Mouse (Mus musculus) thymus, postnatal 0 days (tissue): ENCODE measurements around the gene Fkbp8. TPM values are rescaled to one million over a fixed set of nuclear protein-coding genes. Genes with fewer than 3 reads are reported as not detected.
A peak's percentile ranks its signal among the peaks of the same experiment; 100 is the strongest.

Experiments used
- DNase-seq: peaks from one replicate; pipeline ENCODE4 v3.0.0-alpha.2; 2015; ENCODE audit warnings: low spot score
- polyA plus RNA-seq: library from polyadenylated mRNA; unstranded; fragments of >200 nt; fragmentation: Nextera tagmentation; extraction: Ambion mirVana; gene quantifications from 2 replicates; pipeline ENCODE4 v1.2.1, GENCODE M21; 2015

Fkbp8 gene
- polyA plus RNA-seq, 1 experiment from 2014 or later, result 319 TPM

GRCm38 (mm10) chr8:70555079-70555747, 27.7 kb downstream of the Fkbp8 start:
- peak; percentile 61 for DNase-seq

- peak; percentile 74 for DNase-seq
Observed at GRCm38 (mm10) chr8:70558334-70558733, 30.8 kb downstream of the Fkbp8 start.

DNA sequence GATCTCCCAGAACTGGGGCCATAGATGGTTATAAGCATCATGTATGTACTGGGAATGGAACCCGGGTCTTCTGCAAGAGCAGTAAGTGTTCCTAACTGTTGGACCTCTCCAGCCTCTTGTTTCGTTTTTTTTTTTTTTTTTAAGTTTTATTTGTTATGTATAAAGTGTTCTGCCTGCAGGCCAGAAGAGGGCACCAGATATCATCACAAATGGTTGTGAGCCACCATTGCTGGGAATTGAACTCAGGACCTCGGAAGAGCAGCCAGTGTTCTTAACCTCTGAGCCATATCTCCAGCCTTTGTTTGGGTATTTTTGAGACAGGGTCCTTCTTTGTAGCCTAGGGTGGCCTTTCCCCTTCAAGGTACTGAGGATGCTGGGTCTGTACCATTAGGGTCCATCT, 31.5 kb downstream of the Fkbp8 start:
- DNase-seq, result peak; percentile 42

- peak; percentile 73 for DNase-seq
Observed at GRCm38 (mm10) chr8:70560096-70560495, 32.6 kb downstream of the Fkbp8 start.

GRCm38 (mm10) chr8:70560564-70560963, 33.0 kb downstream of the Fkbp8 start:
- no peak for DNase-seq

DNA sequence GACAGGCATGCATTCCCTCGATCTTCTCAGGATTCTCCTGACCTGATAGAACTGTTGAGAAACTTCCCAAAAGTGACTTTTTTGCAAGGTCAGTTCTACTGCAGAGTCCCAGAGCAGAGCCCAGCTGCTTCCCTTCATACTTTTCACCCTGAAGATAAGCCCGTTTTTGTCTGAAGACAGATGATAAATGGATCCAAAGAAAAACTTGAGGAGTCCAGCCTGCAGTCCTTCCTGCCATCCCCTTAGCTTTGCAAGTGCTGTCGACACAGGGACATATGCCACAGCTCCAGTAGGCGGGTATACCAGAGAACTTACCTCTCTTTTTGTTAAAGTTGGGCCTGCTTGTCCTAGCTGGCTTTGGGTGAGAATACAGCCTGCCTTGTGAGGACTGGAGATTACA, 33.8 kb downstream of the Fkbp8 start:
- DNase-seq, result no peak

- no peak for DNase-seq
Observed at GRCm38 (mm10) chr8:70561809-70562535, 34.4 kb downstream of the Fkbp8 start.

DNA sequence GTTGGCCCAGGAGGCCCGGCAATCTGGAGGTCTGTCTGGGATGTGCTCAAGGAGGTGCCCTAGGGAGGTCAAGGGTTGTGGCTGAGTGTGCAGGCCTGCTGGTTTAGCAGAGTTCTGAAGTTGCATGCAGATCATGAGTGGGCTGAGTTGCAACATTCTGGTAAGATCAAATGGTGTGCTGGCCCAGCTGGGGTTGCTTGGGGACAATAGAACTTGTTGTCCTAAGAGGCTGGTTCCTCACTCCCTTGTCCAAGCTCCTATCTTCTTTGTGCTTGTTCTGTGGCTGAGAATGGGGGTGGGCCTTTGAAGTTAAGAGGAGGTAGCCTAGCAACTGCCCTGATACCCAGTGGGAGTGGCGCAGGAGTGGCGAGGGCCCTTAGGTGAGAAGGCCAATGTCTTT, 35.3 kb downstream of the Fkbp8 start:
- no peak for DNase-seq

GRCm38 (mm10) chr8:70563763-70564387, 36.4 kb downstream of the Fkbp8 start:
- no peak for DNase-seq

DNA sequence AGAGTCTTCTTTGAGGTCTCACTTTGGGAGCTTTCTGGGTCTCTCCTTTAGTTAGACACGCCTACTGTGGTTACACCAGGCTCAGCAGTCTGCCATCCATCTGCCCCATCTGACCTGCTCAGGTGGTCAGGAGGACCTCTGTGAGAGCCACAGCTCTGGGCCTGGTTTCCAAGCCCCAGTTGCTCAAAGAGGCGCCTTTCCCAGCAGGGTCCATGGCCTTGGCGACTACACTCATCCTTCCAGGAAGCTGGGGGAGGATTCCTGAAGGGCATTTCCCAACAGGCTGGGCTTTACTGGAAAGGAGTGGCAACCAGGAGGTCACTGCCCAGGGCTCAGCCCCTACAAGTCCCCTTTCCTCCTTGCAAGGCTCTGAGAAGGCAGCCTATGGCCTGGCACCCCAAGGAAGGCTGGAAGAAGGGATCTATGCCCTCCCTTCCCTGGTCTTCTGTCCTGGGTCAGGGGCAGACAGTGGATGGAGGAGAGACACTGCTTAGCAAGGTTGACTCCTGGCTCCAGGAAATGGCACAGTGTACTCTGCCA, 37.2 kb downstream of the Fkbp8 start:
- peak; percentile 24 for DNase-seq

- DNase-seq, result peak; percentile 55
Observed at GRCm38 (mm10) chr8:70565561-70565960, 38.0 kb downstream of the Fkbp8 start.

DNA sequence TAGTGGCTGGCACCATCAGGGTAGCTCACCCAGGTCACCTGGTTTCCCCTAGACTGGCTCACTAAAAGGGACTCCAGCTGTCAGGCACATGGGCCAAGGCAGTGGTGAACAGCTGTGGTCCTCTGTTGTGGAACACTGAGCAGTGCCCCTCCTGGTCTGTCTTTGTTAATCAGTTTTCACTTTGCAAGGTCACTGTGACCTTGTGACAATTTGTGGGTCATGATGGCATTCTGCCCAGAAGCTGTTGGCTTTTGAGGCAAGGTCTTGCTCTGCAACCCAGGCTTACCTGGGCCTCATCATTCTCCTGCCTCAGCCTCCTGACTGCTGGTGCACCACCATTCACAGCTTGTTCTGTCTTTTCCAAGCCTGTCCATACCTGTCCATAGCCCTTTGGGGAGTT, 42.8 kb downstream of the Fkbp8 start:
- DNase-seq, result no peak

DNA sequence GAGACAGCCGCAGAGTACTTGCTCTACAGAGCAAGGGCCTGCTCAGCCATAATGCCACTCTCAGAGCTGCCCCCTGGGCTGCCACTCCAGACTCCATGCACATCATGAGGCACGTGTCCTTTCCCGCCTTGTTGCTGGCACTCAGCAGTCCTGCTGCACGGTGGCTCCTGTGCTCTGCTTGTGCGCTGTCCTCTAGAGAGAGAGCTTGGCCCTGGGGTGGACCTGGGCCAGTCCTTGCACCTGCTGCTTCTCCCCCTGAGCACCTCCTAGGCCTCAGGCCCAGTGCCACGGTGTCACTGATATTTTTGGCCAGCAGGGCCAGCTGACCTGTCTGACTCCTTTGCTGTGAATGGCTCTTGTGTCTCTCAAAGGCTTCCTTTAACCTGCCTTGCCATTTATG, 43.5 kb downstream of the Fkbp8 start:
- DNase-seq, result no peak

DNA sequence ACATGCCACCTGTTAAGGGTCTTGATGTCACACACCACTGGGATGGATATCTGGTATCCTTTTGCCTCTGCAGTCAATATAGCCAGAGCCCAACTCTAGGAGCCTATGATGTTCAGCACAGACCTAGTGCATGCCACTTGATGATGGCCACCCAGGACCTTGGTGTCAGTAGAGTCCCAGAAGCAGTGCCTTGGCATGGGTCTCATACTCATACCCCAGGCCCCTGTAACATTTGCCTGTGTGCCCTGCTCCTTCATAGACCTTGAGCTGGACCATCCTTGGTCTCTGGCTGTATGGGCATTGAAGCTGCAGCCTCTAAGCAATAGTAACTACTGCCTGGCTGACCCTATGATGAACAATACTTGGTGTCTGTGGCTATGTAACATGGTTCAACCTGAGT, 46.8 kb downstream of the Fkbp8 start:
- DNase-seq, result no peak

- DNase-seq, result no peak
Observed at GRCm38 (mm10) chr8:70574915-70575314, 47.4 kb downstream of the Fkbp8 start.

- no peak for DNase-seq
Observed at GRCm38 (mm10) chr8:70577207-70577606, 49.7 kb downstream of the Fkbp8 start.

DNA sequence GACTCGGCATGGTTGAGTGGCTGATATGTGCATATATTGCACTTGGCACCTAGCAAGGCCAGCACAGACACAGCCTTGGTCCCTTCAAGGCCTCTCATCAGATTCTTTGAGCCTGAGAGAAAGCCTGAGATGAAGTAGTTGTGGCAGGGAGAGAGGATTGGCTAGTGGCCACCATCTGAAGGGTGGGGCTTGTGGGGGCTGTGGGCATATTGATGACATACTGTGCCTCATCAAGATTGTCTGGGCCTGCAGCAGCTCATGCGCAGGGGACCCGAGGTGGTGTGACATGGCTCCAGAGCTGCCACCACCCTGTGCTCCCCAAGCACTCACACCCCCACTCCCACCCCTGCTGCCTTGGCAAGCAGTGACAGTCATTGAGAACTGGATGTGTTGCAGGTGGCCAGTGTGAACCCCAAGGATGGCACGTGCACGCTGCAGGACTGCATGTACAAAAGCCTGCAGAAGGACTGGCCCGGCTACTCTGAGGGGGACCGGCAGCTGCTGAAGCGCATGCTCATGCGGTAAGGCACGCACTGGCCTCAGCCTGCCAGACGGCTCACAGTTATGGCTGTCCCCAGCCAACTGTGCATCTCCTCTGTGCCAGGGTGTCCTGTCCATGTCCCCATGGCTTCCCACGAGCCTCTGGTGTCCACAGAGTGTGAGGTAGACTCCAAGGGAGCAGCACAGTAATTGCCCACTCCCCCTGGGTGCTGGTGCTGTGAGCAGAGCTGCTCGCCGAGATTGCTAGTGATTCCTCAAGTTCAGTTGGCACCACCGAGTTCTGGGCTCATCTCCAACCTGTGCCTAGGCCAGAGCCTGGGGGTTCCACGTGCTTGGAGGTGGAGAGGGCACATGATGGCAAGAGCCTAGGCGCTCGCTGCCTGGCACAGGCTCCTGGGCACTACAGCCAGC, 56.2 kb downstream of the Fkbp8 start:
- no peak for DNase-seq

DNA sequence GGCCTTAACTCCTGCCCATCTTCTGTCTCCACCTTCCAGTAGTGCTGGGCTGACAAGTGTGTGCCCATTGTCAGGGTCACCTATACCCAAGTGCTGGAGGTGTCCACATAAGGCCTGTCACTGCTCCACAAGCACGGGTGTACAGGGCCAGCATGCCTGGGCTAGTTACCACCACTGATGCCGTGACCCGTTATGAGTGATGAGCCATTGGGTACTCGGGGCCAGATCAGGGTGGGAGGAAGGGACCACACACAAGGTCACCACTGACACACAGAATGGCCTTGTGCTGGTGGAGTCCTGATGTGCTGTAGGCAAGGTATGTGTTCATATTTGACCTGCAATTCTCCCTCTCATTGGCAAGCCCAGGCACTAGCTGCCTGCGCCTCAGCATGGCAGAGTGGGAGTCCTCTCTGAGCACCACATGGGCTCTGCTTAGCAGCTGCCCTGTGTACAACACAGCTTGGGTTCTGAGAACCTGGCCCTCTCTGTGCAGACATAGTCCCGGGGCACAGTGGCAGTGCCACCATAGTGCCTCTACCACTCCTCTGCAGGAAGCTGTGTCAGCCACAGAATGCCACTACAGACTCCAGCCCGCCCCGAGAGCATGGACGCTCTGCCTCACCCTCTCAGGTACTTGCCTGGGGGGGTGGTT, 57.2 kb downstream of the Fkbp8 start:
- no peak for DNase-seq
